Mouse (Mus musculus) forebrain, embryonic 15.5 days (tissue): Measurements from ENCODE around the gene Pltp. TPM values are rescaled to one million over a fixed set of nuclear protein-coding genes. Genes with fewer than 3 reads are reported as not detected.

Source experiments
- ATAC-seq: fragments of 200-750 bp; cut with Nextera tagmentation; replicated peaks from 2 replicates; pipeline ENCODE4 v1.8.0; 2017; ENCODE audit warnings: mild to moderate bottlenecking, moderate TSS enrichment, moderate library complexity
- H3K27ac ChIP-seq: fragments of 300-500 bp; sonication (generic); replicated peaks from 2 replicates; pipeline ENCODE4 v1.5.1; 2015; ENCODE audit warnings: mild to moderate bottlenecking, inconsistent platforms
- H3K27me3 ChIP-seq: fragments of 300-500 bp; sonication (generic); 2 replicates; pipeline ENCODE4 v1.6.1; 2015; ENCODE audit warnings: inconsistent platforms
- H3K36me3 ChIP-seq: fragments of 300-500 bp; sonication (generic); 2 replicates; pipeline ENCODE4 v1.6.1; 2015; ENCODE audit warnings: mild to moderate bottlenecking, inconsistent platforms
- H3K4me1 ChIP-seq: fragments of 300-500 bp; sonication (generic); 2 replicates; pipeline ENCODE4 v1.6.1; 2015; ENCODE audit warnings: inconsistent platforms
- H3K4me2 ChIP-seq: fragments of 300-500 bp; sonication (generic); replicated peaks from 2 replicates; pipeline ENCODE4 v1.6.1; 2015; ENCODE audit warnings: mild to moderate bottlenecking, inconsistent platforms
- H3K4me3 ChIP-seq: fragments of 300-500 bp; sonication (generic); 2 replicates; pipeline ENCODE4 v1.5.1; 2015; ENCODE audit warnings: mild to moderate bottlenecking, inconsistent platforms
- H3K9ac ChIP-seq: fragments of 300-500 bp; sonication (generic); replicated peaks from 2 replicates; pipeline ENCODE4 v1.6.1; 2015; ENCODE audit warnings: mild to moderate bottlenecking, inconsistent platforms
- H3K9me3 ChIP-seq: fragments of 300-500 bp; sonication (generic); 2 replicates; pipeline ENCODE4 v1.6.1; 2016; ENCODE audit warnings: inconsistent platforms
- WGBS: fragments of 180-500 bp; shearing (Covaris S2); methylation state at CpG from one replicate; pipeline ENCODE4 v1.1.7; 2015; ENCODE audit warnings: mixed read lengths; 5-methylcytosine and 5-hydroxymethylcytosine counted together
- polyA plus RNA-seq: library from polyadenylated mRNA; unstranded; fragments of >200 nt; fragmentation: Nextera tagmentation; extraction: Ambion mirVana; gene quantifications from 2 replicates; pipeline ENCODE4 v1.2.1, GENCODE M21; 2015

Pltp gene
- polyA plus RNA-seq, 1 experiment from 2014 or later, result 50.7 TPM

DNA sequence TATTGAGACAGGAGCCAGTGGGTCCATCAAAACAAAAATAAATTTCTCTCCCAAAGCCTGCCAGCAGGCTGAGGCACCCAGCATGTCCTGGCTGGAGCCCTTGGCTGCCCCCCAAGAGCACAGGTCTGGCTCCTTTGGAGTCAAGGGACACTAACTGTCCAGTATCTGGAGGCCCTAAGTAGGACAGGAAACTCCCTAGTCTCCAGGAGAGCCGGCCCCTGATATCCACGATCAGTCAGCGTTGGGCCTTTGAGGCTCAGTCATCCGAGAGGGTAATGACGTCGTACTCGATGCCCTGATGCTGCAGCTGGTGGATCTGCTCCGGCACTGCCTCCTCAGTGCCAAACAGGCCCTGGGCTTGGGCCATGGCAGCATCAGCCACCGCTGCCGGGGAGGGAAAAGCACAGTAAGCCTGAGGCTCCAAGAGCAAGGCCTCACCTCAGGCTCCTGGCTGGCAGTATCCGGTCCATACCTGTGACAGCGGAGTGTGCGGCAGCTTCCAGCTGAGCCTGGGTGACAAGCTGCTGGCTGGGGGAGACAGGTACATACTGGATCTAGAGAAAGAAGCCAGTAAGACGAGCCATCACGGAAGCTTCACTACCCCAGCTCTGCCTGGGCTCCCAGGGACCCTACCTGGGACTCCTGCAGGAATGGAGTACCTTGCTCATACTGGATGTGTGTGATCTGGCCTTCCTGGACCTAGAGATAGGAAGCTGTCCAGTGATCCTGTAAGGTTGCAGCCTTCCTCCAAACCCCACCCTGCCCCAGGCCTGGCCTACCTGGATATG is 34.6 kb upstream of the Pltp start:
- Histone ChIP-seq H3K4me1 (no peaks in the 10 kb centered on the region), H3K27ac (no peak overlapping the region), H3K9ac (no peak overlapping the region), H3K4me3 (no peak overlapping the region), H3K4me2 (no peak overlapping the region), H3K9me3 (no peaks in the 10 kb centered on the region), H3K27me3 (no peaks in the 10 kb centered on the region), H3K36me3 (peaks cover 99% of the 10 kb centered on the region)
- no peak for ATAC-seq
- 72% methylated on average over 15 of the region's 15 CpGs for WGBS

DNA sequence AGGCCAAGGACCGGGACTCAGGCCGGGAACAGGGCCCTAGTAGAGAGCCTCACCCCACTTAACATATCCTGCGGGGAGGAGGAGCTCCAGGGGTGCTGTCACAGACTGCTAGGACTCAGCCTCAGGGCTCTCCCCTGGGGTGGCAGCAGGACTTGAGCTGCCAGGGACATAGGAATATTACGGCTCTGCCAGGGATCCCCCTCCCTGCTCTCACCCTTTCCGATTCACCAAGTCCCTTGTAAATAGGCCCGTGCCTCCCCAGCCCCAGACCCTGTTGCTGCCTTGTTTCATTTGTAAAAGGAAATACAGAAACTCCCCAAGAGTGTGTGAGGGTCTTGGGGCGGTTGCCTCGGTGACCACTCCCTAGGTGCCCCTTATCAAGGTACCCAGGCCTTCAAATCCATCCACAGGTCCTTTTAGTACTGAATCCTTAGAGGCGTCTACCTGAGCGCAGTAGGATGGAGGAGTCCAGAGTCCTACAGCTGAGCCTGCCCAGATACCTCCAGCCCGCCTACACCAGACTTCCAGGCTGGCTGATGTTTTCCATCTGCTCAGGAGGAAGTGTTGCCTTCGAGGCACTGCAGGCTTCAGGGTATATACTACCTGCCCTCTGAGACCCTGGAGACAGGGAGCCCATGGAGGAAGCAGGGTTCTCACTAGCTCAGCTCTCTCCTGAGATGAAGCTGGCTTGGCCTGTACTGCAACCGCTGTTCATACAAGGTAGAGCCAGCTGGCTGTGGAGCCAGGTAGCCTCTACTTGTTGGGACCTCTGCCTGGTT is 33.7 kb upstream of the Pltp start:
- no peak overlapping the region for H3K9ac ChIP-seq
- H3K9me3 ChIP-seq, result no peaks in the 10 kb centered on the region
- H3K4me3 ChIP-seq, result no peak overlapping the region
- H3K27ac ChIP-seq, result no peak overlapping the region
- no peak for ATAC-seq
- H3K27me3 ChIP-seq, result no peaks in the 10 kb centered on the region
- H3K36me3 ChIP-seq, result peaks cover 100% of the 10 kb centered on the region
- H3K4me2 ChIP-seq, result no peak overlapping the region
- 87% methylated on average over 13 of the region's 13 CpGs for WGBS
- no peaks in the 10 kb centered on the region for H3K4me1 ChIP-seq

DNA sequence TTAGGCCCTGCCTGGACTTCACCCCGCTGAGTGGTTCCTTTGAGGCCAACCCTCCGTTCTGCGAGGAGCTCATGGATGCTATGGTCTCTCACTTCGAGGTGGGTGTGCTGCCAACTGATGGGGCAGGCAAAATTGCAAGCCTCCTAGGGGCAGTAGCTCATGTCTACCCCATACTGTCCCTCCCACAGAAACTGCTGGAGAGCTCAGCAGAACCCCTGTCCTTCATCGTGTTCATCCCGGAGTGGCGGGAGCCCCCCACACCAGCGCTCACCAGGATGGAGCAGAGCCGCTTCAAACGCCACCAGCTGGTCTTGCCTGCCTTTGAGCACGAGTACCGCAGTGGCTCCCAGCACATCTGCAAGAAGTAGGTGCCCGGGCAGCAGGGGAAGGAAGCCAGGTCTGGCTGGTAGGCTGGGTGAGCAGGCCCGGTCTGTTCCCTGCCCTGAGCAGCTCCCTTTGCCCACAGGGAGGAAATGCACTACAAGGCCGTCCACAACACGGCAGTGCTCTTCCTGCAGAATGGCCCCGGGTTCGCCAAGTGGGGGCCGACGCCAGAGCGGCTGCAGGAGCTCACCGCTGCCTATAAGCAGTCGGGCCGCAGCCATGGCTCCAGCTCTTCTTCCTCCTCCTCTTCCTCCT is 33.0 kb upstream of the Pltp start:
- Histone ChIP-seq H3K9me3 (no peaks in the 10 kb centered on the region), H3K36me3 (peaks cover 99% of the 10 kb centered on the region), H3K9ac (no peak overlapping the region), H3K27me3 (no peaks in the 10 kb centered on the region), H3K4me2 (no peak overlapping the region), H3K4me1 (peaks cover 5% of the 10 kb centered on the region), H3K27ac (no peak overlapping the region), H3K4me3 (no peak overlapping the region)
- ATAC-seq, result no peak
- 90% methylated on average over 24 of the region's 24 CpGs for WGBS

DNA sequence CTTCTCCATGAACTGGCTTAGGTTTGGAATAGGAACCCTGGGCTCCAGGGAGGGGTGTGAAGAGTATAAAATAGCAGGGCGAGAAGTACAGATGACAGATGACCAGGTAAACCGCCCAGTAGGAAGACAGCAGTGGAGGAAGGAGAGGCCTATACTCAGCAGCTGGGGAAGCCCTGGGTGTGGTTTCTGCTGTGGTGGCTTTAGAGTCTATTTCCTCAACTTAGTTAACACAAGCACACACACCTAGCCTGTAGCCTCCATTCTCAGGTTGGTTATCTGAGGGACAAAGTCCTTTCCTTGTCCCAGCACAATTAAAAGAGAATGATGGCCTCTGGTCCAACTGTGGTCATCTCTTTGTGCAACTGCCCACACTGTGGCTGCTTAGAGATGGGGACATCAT is 32.4 kb upstream of the Pltp start:
- H3K9me3 ChIP-seq, result no peaks in the 10 kb centered on the region
- ATAC-seq, result no peak
- peaks cover 99% of the 10 kb centered on the region for H3K36me3 ChIP-seq
- no peaks in the 10 kb centered on the region for H3K27me3 ChIP-seq
- no peak overlapping the region for H3K4me2 ChIP-seq
- no peak overlapping the region for H3K4me3 ChIP-seq
- H3K4me1 ChIP-seq, result peaks cover 7% of the 10 kb centered on the region
- H3K27ac ChIP-seq, result no peak overlapping the region
- WGBS, result 99% methylated on average over 2 of the region's 2 CpGs
- H3K9ac ChIP-seq, result no peak overlapping the region

DNA sequence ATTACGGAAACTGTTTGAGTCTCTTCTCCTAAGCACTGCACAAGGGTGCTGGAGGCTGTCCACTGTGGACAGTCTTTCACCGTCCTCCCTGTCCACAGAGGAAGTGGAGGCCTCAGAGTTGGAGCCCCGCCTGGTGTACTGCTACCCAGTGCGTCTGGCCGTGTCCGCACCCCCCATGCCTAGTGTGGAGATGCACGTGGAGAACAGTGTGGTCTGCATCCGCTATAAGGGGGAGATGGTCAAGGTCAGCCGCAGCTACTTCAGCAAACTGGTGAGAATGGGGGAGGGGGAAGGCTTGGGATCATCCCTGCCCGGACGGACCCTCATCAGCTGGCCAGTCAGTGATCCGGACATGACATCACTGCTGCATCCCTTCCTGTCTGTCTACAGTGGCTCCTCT is 31.5 kb upstream of the Pltp start:
- H3K4me2 ChIP-seq, result no peak overlapping the region
- WGBS, result 91% methylated on average over 12 of the region's 12 CpGs

DNA sequence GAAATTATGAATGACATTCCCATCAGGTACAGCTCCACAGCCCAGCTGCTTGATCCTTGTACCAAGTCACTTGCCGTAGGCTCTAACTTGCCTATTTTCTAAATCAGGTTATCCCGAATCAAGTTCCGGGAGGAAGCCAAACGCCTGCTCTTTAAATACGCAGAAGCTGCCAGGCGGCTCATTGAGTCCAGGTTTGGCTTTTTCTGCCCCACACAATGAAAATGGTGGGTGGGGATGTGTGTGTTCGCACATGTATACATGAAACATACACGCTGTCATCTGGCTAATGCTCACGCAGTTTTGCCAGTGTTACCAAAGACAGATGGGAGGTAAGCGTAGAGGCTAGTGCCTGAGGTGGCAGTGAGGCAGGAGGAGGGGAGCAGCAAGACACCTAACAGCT is 29.1 kb upstream of the Pltp start:
- H3K27me3 ChIP-seq, result no peaks in the 10 kb centered on the region
- H3K36me3 ChIP-seq, result peaks cover 89% of the 10 kb centered on the region
- H3K9me3 ChIP-seq, result no peaks in the 10 kb centered on the region
- WGBS, result 92% methylated on average over 10 of the region's 10 CpGs
- no peak overlapping the region for H3K4me2 ChIP-seq
- H3K27ac ChIP-seq, result peak overlapping the region; percentile 39; the same call in 1 of the 2 replicates
- no peak overlapping the region for H3K4me3 ChIP-seq
- H3K4me1 ChIP-seq, result peaks cover 12% of the 10 kb centered on the region
- no peak for ATAC-seq
- H3K9ac ChIP-seq, result no peak overlapping the region

More for the DNA sequence above, 31.5 kb upstream of the Pltp start:
- H3K27ac ChIP-seq, result no peak overlapping the region
- H3K36me3 ChIP-seq, result peaks cover 99% of the 10 kb centered on the region
- H3K27me3 ChIP-seq, result no peaks in the 10 kb centered on the region
- H3K9ac ChIP-seq, result no peak overlapping the region
- H3K4me3 ChIP-seq, result no peak overlapping the region
- no peaks in the 10 kb centered on the region for H3K9me3 ChIP-seq
- peaks cover 7% of the 10 kb centered on the region for H3K4me1 ChIP-seq
- ATAC-seq, result no peak

DNA sequence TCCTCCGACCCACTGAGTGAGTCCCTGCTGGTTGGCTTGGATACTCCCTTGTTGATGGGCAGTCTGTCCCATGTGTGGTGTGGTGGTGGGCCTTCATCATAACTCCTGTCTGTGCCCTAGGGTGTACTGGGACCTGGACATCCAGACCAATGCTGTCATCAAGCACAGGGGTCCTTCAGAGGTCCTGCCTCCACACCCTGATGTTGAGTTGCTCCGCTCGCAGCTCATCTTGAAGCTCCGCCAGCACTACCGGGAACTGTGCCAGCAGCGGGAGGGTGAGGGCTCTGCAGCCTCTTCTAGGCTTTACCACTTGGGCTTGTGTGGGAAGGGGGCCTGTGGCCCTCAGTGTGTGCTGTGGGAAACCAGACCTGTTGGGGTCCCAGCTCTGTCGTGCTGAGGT is 28.3 kb upstream of the Pltp start:
- 52% methylated on average over 7 of the region's 7 CpGs for WGBS
- Histone ChIP-seq H3K9me3 (no peaks in the 10 kb centered on the region), H3K27me3 (no peaks in the 10 kb centered on the region), H3K4me2 (no peak overlapping the region), H3K27ac (peak overlapping the region; percentile 39), H3K4me3 (no peak overlapping the region), H3K9ac (no peak overlapping the region), H3K4me1 (peaks cover 16% of the 10 kb centered on the region), H3K36me3 (peaks cover 81% of the 10 kb centered on the region)
- ATAC-seq, result no peak

DNA sequence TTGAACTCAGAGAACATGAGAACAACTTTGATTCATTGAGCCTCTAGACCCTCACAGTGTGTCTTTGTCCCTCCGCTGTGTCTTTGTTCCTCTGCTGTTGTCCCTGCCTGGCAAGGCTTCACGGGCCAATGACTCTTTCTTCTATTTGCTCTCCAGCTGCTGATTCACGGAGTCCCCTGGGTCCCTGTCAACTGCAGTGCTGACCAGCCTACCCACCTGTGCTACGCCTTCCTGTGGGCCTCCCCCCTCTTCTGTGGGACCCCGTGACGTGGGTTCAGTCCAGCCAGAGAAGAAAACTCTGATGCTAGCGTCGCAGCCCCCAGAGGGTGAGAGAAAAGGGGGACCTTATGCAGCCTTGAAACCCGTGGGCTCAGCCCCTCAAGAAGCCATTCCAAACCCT is 25.1 kb upstream of the Pltp start:
- ATAC-seq, result no peak
- 35% methylated on average over 9 of the region's 9 CpGs for WGBS
- Histone ChIP-seq H3K27me3 (no peaks in the 10 kb centered on the region), H3K4me1 (peaks cover 33% of the 10 kb centered on the region), H3K4me3 (no peak overlapping the region), H3K36me3 (peaks cover 49% of the 10 kb centered on the region), H3K27ac (no peak overlapping the region; the same call in 1 of the 2 replicates), H3K4me2 (no peak overlapping the region), H3K9me3 (no peaks in the 10 kb centered on the region), H3K9ac (0 out of 2 replicates have a peak overlapping the region, but pooled peaks have one; percentile 3)

DNA sequence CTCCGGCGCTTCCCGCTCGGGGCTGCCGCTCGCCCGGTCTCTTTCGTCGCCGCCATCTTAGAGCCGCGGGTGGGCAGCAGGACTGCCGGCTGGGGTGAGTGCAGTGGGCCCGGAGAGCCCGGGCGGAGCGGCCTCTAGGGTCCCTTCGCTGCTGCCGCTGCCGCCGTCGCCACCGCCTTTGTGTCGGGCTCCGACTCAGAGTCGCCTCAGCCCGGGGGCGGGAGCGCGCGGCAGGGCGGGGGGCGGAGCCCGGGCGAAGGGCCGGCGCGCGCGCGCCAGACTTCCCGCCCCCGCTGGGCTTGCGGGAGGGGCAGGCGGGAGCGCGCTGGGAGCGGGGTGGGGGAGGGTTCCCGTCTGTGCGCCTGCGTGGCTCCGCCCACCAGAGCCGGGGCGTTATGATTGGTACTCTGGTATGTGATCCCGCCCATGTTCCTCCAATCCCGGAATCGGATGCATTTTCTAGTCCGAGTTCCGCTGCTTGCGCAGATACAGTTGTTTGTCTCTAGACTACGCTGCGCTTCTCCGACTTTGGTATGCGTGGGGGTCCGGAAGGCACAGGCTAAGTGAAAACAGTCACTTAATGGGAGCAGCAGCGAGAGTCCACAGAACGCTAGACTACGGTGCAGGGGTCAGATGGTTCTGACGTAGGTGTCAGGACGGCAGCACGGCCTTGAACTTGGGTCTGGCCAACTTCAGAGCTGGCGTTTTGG is 22.2 kb upstream of the Pltp start:
- H3K27ac ChIP-seq, result peak overlapping the region; percentile 100
- H3K9ac ChIP-seq, result peak overlapping the region; percentile 100
- no peaks in the 10 kb centered on the region for H3K9me3 ChIP-seq
- no peaks in the 10 kb centered on the region for H3K27me3 ChIP-seq
- peaks cover 26% of the 10 kb centered on the region for H3K4me1 ChIP-seq
- peak overlapping the region; percentile 93 for H3K4me3 ChIP-seq
- WGBS, result under 1% methylated on average over 72 of the region's 72 CpGs
- peak overlapping the region; percentile 97 for H3K4me2 ChIP-seq
- peaks cover 20% of the 10 kb centered on the region for H3K36me3 ChIP-seq
- peak; percentile 90 for ATAC-seq

DNA sequence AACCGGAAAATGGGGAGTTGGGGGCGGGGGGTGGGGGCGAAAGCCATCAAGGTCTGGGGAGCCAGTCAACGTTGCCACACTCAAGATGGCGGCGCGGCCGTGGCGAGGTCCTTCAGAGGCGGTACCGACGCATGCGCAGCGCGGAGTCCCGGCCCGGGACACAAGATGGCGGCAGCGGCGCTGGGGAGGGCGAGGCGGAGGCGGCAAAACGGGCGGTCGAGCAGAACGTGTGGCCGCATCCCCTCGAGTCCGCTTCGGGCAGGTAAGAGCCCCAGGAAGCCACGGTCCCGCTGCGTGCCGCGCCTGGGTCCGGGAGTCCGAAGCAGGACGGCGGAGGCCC is 21.7 kb upstream of the Pltp start, which contains the start of gene Pcif1:
TSS of gene Pcif1 (plus strand) at position 77 of the 340 bp plus-strand sequence.
- peak within 1 kb of the TSS; percentile 97 for H3K4me2 ChIP-seq
- peaks cover 26% of the 10 kb centered on the region for H3K4me1 ChIP-seq
- H3K9me3 ChIP-seq, result no peaks in the 10 kb centered on the region
- H3K4me3 ChIP-seq, result peak within 1 kb of the TSS; percentile 93
- peak within 1 kb of the TSS; percentile 100 for H3K27ac ChIP-seq
- peak; percentile 88 for ATAC-seq
- H3K27me3 ChIP-seq, result no peaks in the 10 kb centered on the region
- WGBS, result under 1% methylated on average over 40 of the region's 40 CpGs
- H3K9ac ChIP-seq, result peak within 1 kb of the TSS; percentile 100
- H3K36me3 ChIP-seq, result peaks cover 16% of the 10 kb centered on the region

DNA sequence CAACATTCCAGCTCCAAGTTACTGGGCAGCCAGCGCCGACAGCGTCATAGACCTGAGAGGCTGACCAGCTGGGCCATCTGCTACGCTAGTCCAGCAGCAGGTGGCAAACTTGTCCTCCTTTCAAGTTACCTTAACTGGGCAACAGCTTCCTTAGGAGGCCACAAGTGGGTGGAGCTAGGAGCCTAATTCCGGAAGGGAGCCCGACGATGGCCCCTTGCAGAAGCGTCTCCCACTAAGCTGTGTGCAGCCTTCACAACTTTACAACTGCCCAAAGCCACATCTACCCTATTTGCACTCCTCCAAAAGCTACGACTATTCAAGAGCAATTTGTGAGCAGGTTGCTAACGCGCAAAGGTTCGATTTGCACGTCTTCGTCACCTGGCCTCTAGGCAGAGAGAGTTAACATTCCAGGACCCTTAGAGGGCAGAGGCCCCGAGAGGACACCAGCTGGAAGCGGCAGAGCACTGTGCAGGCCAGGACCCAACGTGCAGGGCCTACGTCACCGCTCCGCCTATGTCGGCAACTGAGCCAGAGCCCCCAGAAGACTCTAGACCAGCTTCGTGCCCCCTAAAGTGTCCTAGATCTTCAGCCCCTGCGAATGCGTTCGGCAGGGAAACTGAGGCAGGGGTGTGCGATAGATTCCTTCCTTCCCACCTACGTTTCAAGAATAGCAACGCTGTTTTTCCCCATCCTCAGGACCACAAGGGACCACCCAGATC is 21.2 kb upstream of the Pltp start:
- H3K4me2 ChIP-seq, result peak overlapping the region; percentile 97
- peak; percentile 47 for ATAC-seq
- H3K27me3 ChIP-seq, result no peaks in the 10 kb centered on the region
- H3K9ac ChIP-seq, result peak overlapping the region; percentile 100
- H3K36me3 ChIP-seq, result peaks cover 11% of the 10 kb centered on the region
- peak overlapping the region; percentile 93 for H3K4me3 ChIP-seq
- WGBS, result 2% methylated on average over 28 of the region's 28 CpGs
- peaks cover 26% of the 10 kb centered on the region for H3K4me1 ChIP-seq
- H3K27ac ChIP-seq, result peak overlapping the region; percentile 100
- H3K9me3 ChIP-seq, result no peaks in the 10 kb centered on the region
